ENCODE assay signal across 9 mouse cellular contexts in the genomic region with DNA sequence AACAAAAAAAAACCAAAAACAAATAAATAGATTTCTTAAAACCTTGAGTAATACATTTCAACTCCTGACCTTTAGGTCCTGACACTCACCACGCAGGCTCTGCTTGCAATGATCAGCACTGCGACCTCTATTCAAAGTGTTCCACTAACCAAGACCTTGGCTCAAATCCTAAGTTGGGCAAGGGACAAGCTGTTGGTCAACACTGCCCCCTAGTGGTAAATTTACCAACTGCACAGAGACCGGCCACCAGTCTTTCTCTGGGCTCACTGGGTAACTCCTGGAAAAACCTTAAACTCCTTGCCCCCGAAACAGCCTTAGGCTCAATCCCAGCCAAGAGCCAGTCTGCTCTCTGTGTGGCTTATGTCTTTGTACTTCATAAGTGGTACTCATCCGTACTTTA. TPM values are rescaled to one million over a fixed set of nuclear protein-coding genes. Genes with fewer than 3 reads are reported as not detected.
DNase-seq lines count a peak whose midpoint lies in the region; ATAC-seq and TF ChIP-seq lines count a peak whose summit lies in the region.
"Had no signal": no experiment of that assay in that cellular context is flagged by ENCODE, and none has a peak within 500 bp of the region (broad histone marks: within the 10 kb centered on the region; RNA-seq: fewer than 3 reads in every experiment).

No protein-coding gene starts in this region.

- WGBS in midbrain, embryonic 11.5 days, result 17% methylated on average over 5 of the region's 5 CpGs
- WGBS in midbrain, embryonic 16.5 days, result 8% methylated on average over 5 of the region's 5 CpGs
- WGBS in forebrain, postnatal 0 days, result 10% methylated on average over 5 of the region's 5 CpGs
- 18% methylated on average over 5 of the region's 5 CpGs for WGBS in hindbrain, embryonic 15.5 days

- no peak overlapping the region for H3K4me2 ChIP-seq in midbrain, embryonic 11.5 days
- H3K4me2 ChIP-seq in midbrain, embryonic 16.5 days (ENCODE audit: low read length), result no peak overlapping the region
- H3K4me2 ChIP-seq in forebrain, postnatal 0 days (ENCODE audit: low read depth), result no peak overlapping the region
- no peak overlapping the region for H3K4me2 ChIP-seq in hindbrain, embryonic 15.5 days

- no peaks in the 10 kb centered on the region for H3K9me3 ChIP-seq in midbrain, embryonic 11.5 days (ENCODE audit: control insufficient read depth, low read length)
- no peaks in the 10 kb centered on the region for H3K9me3 ChIP-seq in midbrain, embryonic 16.5 days (replicated peaks; ENCODE audit: control insufficient read depth, low read length, poor library complexity, severe bottlenecking)
- H3K9me3 ChIP-seq in forebrain, postnatal 0 days (ENCODE audit: low read length), result no peaks in the 10 kb centered on the region
- no peaks in the 10 kb centered on the region for H3K9me3 ChIP-seq in hindbrain, embryonic 15.5 days

- H3K27ac ChIP-seq in midbrain, embryonic 11.5 days (ENCODE audit: low read depth, low read length), result no peak overlapping the region
- no peak overlapping the region for H3K27ac ChIP-seq in midbrain, embryonic 16.5 days (ENCODE audit: low read length)
- H3K27ac ChIP-seq in forebrain, postnatal 0 days (ENCODE audit: low read depth, low read length), result no peak overlapping the region
- no peak overlapping the region for H3K27ac ChIP-seq in hindbrain, embryonic 15.5 days (replicated peaks)

- intact Hi-C loops in left cerebral cortex, postnatal 4 days (cut with DNase I), result loop anchor here (2.0 kb wide), 1 partner anchor 116 kb away; no protein-coding TSS in a partner anchor

- peak; percentile 99 for DNase-seq in midbrain, embryonic 11.5 days (ENCODE audit: low spot score, missing footprints)
- peak; percentile 86 for DNase-seq in forebrain, postnatal 0 days
- peak; percentile 80 for DNase-seq in left cerebral cortex, postnatal 4 days
- DNase-seq in natural killer cell, adult 2 months (ENCODE audit: low spot score in 2 of 2), result peak; percentile 78 to 82
- DNase-seq in testis, postnatal 10 days (ENCODE audit: low spot score), result peak; percentile 93

- peak; percentile 96 for TF ChIP-seq CTCF in forebrain, postnatal 0 days (IDR thresholded peaks at IDR 0.05; ENCODE audit: low read depth)

- H3K4me1 ChIP-seq in midbrain, embryonic 11.5 days (ENCODE audit: control insufficient read depth, insufficient read depth, low read length), result peaks cover 3% of the 10 kb centered on the region; the same call in 1 of the 2 replicates
- H3K4me1 ChIP-seq in midbrain, embryonic 16.5 days (ENCODE audit: control insufficient read depth, insufficient read depth, low read length), result peaks cover 9% of the 10 kb centered on the region; the same call in 1 of the 2 replicates
- no peaks in the 10 kb centered on the region for H3K4me1 ChIP-seq in forebrain, postnatal 0 days (ENCODE audit: insufficient read depth)
- H3K4me1 ChIP-seq in hindbrain, embryonic 15.5 days (replicated peaks), result peaks cover 5% of the 10 kb centered on the region; the same call in 1 of the 2 replicates

- no peaks in the 10 kb centered on the region for H3K36me3 ChIP-seq in midbrain, embryonic 11.5 days (ENCODE audit: control insufficient read depth, insufficient read depth, low read length)
- H3K36me3 ChIP-seq in midbrain, embryonic 16.5 days (ENCODE audit: control insufficient read depth, insufficient read depth, low read length), result no peaks in the 10 kb centered on the region
- no peaks in the 10 kb centered on the region for H3K36me3 ChIP-seq in forebrain, postnatal 0 days (ENCODE audit: insufficient read depth)
- H3K36me3 ChIP-seq in hindbrain, embryonic 15.5 days, result no peaks in the 10 kb centered on the region

- H3K4me3 ChIP-seq in midbrain, embryonic 11.5 days (ENCODE audit: low read depth, low read length), result no peak overlapping the region
- no peak overlapping the region for H3K4me3 ChIP-seq in midbrain, embryonic 16.5 days (ENCODE audit: low read depth, low read length)
- no peak overlapping the region for H3K4me3 ChIP-seq in forebrain, postnatal 0 days (ENCODE audit: low read depth, low read length)
- no peak overlapping the region for H3K4me3 ChIP-seq in hindbrain, embryonic 15.5 days
- H3K4me3 ChIP-seq: erythroblast, embryonic 14.5 days had no signal

- H3K9ac ChIP-seq in midbrain, embryonic 11.5 days (ENCODE audit: low read length), result no peak overlapping the region
- H3K9ac ChIP-seq in midbrain, embryonic 16.5 days (ENCODE audit: low read depth, low read length), result no peak overlapping the region
- H3K9ac ChIP-seq in forebrain, postnatal 0 days, result no peak overlapping the region
- no peak overlapping the region for H3K9ac ChIP-seq in hindbrain, embryonic 15.5 days

- peak; percentile 69; the same call in 1 of the 2 replicates for ATAC-seq in midbrain, embryonic 11.5 days (ENCODE audit: low FRiP score)
- ATAC-seq in midbrain, embryonic 16.5 days, result no peak
- ATAC-seq in cerebellum, adult (ENCODE audit: insufficient number of reproducible peaks, low FRiP score, low TSS enrichment), result peak; percentile 53; the same call in 1 of the 2 replicates
- peak; percentile 54 for ATAC-seq in forebrain, postnatal 0 days
- peak; percentile 55; the same call in 1 of the 2 replicates for ATAC-seq in hindbrain, embryonic 15.5 days (ENCODE audit: low FRiP score, low read depth)

- H3K27me3 ChIP-seq in midbrain, embryonic 11.5 days (ENCODE audit: control insufficient read depth, insufficient read depth, low read length), result no peaks in the 10 kb centered on the region
- H3K27me3 ChIP-seq in midbrain, embryonic 16.5 days (ENCODE audit: control insufficient read depth, insufficient read depth, low read depth, low read length), result no peaks in the 10 kb centered on the region
- no peaks in the 10 kb centered on the region for H3K27me3 ChIP-seq in forebrain, postnatal 0 days (ENCODE audit: insufficient read depth, low read length)
- no peaks in the 10 kb centered on the region for H3K27me3 ChIP-seq in hindbrain, embryonic 15.5 days

RNA-seq across cellular contexts. Expression of gene Ina, which starts 23.4 kb away (rescaled TPM):
- 179 and 186 TPM in 2 replicates for polyA plus RNA-seq in midbrain, embryonic 11.5 days (2014; fragmentation: Nextera tagmentation; extraction: Ambion mirVana)
- 424 and 528 TPM in 2 replicates for polyA plus RNA-seq in midbrain, embryonic 16.5 days (2015; fragmentation: Nextera tagmentation; extraction: Ambion mirVana)
- total RNA-seq in forebrain, postnatal 0 days (2014; rRNA removed), result 115 and 156 TPM in 2 replicates
- 189 and 260 TPM in 2 replicates for polyA plus RNA-seq in forebrain, postnatal 0 days (2015; fragmentation: Nextera tagmentation; extraction: Ambion mirVana)
- polyA plus RNA-seq in hindbrain, embryonic 15.5 days (2015; fragmentation: Nextera tagmentation; extraction: Ambion mirVana), result 526 and 612 TPM in 2 replicates
- total RNA-seq in left cerebral cortex, postnatal 4 days (2021), result 100 to 1,000 TPM; 246 to 250 TPM
- polyA plus RNA-seq: erythroblast, embryonic 14.5 days had no signal

RNA-seq across cellular contexts. Expression of gene Nt5c2, which starts 23.8 kb away (rescaled TPM):
- polyA plus RNA-seq in midbrain, embryonic 11.5 days (2014; fragmentation: Nextera tagmentation; extraction: Ambion mirVana), result 73.5 and 79.6 TPM in 2 replicates
- polyA plus RNA-seq in midbrain, embryonic 16.5 days (2015; fragmentation: Nextera tagmentation; extraction: Ambion mirVana), result 85.7 and 93.4 TPM in 2 replicates
- total RNA-seq in forebrain, postnatal 0 days (2014; rRNA removed), result 51.8 and 69.5 TPM in 2 replicates
- polyA plus RNA-seq in forebrain, postnatal 0 days (2015; fragmentation: Nextera tagmentation; extraction: Ambion mirVana), result 74.1 and 80.4 TPM in 2 replicates
- polyA plus RNA-seq in hindbrain, embryonic 15.5 days (2015; fragmentation: Nextera tagmentation; extraction: Ambion mirVana), result 74.1 and 81.2 TPM in 2 replicates
- 10 to 100 TPM; 84.0 to 93.6 TPM for total RNA-seq in left cerebral cortex, postnatal 4 days (2021)

RNA-seq across cellular contexts. Expression of gene Pcgf6, which starts 59.6 kb away (rescaled TPM):
- 33.7 and 34.3 TPM in 2 replicates for polyA plus RNA-seq in midbrain, embryonic 11.5 days (2014; fragmentation: Nextera tagmentation; extraction: Ambion mirVana)
- polyA plus RNA-seq in midbrain, embryonic 16.5 days (2015; fragmentation: Nextera tagmentation; extraction: Ambion mirVana), result 33.9 and 35.1 TPM in 2 replicates
- 29.9 and 33.3 TPM in 2 replicates for total RNA-seq in forebrain, postnatal 0 days (2014; rRNA removed)
- 13.7 and 20.9 TPM in 2 replicates for polyA plus RNA-seq in forebrain, postnatal 0 days (2015; fragmentation: Nextera tagmentation; extraction: Ambion mirVana)
- 29.3 and 33.4 TPM in 2 replicates for polyA plus RNA-seq in hindbrain, embryonic 15.5 days (2015; fragmentation: Nextera tagmentation; extraction: Ambion mirVana)
- total RNA-seq in left cerebral cortex, postnatal 4 days (2021), result 10 to 100 TPM; 25.0 to 26.1 TPM
